Mouse (Mus musculus) hindbrain, embryonic 16.5 days (tissue): Measurements from ENCODE around the gene Pjvk. TPM values are rescaled to one million over a fixed set of nuclear protein-coding genes. Genes with fewer than 3 reads are reported as not detected.

Experiments
- ATAC-seq: fragments of 200-750 bp; cut with Nextera tagmentation; 2 replicates; pipeline ENCODE4 v1.8.0; 2017; ENCODE audit warnings: moderate TSS enrichment, moderate library complexity
- H3K27ac ChIP-seq: fragments of 300-500 bp; sonication (generic); 2 replicates; pipeline ENCODE4 v1.5.1; 2014; ENCODE audit warnings: low read depth, mild to moderate bottlenecking, control low read depth, low read length, moderate library complexity
- H3K27me3 ChIP-seq: fragments of 300-500 bp; sonication (generic); replicated peaks from 2 replicates; pipeline ENCODE4 v1.6.1; 2014; ENCODE audit warnings: low read length; ENCODE audit not compliant: control insufficient read depth, insufficient read depth
- H3K36me3 ChIP-seq: fragments of 300-500 bp; sonication (generic); 2 replicates; pipeline ENCODE4 v1.6.1; 2014; ENCODE audit warnings: mild to moderate bottlenecking, low read length, moderate library complexity, mixed read lengths; ENCODE audit not compliant: control insufficient read depth, insufficient read depth
- H3K4me1 ChIP-seq: fragments of 300-500 bp; sonication (generic); 2 replicates; pipeline ENCODE4 v1.6.1; 2014; ENCODE audit warnings: low read depth, low read length; ENCODE audit not compliant: control insufficient read depth, insufficient read depth
- H3K4me2 ChIP-seq: fragments of 300-500 bp; sonication (generic); 2 replicates; pipeline ENCODE4 v1.6.1; 2014; ENCODE audit warnings: mild to moderate bottlenecking, low read length, control low read depth, moderate library complexity
- H3K4me3 ChIP-seq: fragments of 300-500 bp; sonication (generic); 2 replicates; pipeline ENCODE4 v1.5.1; 2014; ENCODE audit warnings: mild to moderate bottlenecking, low read length, control low read depth, moderate library complexity
- H3K9ac ChIP-seq: fragments of 300-500 bp; sonication (generic); 2 replicates; pipeline ENCODE4 v1.6.1; 2014; ENCODE audit warnings: low read depth, mild to moderate bottlenecking, control low read depth, low read length, moderate library complexity
- H3K9me3 ChIP-seq: fragments of 300-500 bp; sonication (generic); 2 replicates; pipeline ENCODE4 v1.6.1; 2014; ENCODE audit warnings: mild to moderate bottlenecking, low read length, moderate library complexity; ENCODE audit not compliant: control insufficient read depth
- WGBS: fragments of 180-500 bp; shearing (Covaris S2); extraction: QIAGEN DNeasy Blood & Tissue Kit; methylation state at CpG from one replicate; pipeline ENCODE4 v1.1.7; 2014; 5-methylcytosine and 5-hydroxymethylcytosine counted together
- polyA plus RNA-seq: library from polyadenylated mRNA; unstranded; fragments of >200 nt; fragmentation: Nextera tagmentation; extraction: Ambion mirVana; gene quantifications from 2 replicates; pipeline ENCODE4 v1.2.1, GENCODE M21; 2015

Gene Pjvk
- polyA plus RNA-seq, 1 experiment from 2014 or later, result 0.83 TPM

GRCm38 (mm10) chr2:76690436-76691204 lies 42.3 kb downstream of the Pjvk start:
- Histone ChIP-seq H3K9ac (no peak overlapping the region), H3K9me3 (no peaks in the 10 kb centered on the region), H3K4me1 (no peaks in the 10 kb centered on the region), H3K36me3 (peaks cover 31% of the 10 kb centered on the region), H3K4me3 (no peak overlapping the region), H3K27me3 (no peaks in the 10 kb centered on the region), H3K4me2 (no peak overlapping the region), H3K27ac (no peak overlapping the region)
- ATAC-seq, result no peak
- 86% methylated on average over 12 of the region's 12 CpGs for WGBS

GRCm38 (mm10) chr2:76693765-76694164 lies 45.5 kb downstream of the Pjvk start:
- no peaks in the 10 kb centered on the region for H3K4me1 ChIP-seq
- no peak for ATAC-seq
- no peaks in the 10 kb centered on the region for H3K27me3 ChIP-seq
- WGBS, result 79% methylated on average over 5 of the region's 5 CpGs
- H3K9me3 ChIP-seq, result no peaks in the 10 kb centered on the region
- H3K4me2 ChIP-seq, result no peak overlapping the region
- no peak overlapping the region for H3K9ac ChIP-seq
- H3K27ac ChIP-seq, result no peak overlapping the region
- H3K36me3 ChIP-seq, result peaks cover 12% of the 10 kb centered on the region
- H3K4me3 ChIP-seq, result no peak overlapping the region

DNA sequence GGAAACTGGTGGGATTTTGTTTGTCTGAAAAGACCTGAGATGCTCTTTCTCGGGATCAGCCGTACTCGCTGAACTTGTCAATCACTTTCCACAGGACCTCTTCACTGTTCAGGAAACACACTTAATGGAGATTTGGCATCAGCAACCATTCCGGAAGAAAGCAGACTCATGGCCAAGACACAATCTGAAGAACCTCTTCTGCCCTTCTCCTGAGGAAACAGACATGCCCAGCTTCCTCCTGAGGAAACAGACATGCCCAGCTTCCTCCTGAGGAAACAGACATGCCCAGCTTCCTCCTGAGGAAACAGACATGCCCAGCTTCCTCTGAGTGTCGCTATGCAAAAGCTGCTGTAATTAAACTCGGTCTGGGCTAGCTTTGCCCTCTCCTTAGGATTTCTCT lies 47.0 kb downstream of the Pjvk start:
- Histone ChIP-seq H3K4me3 (no peak overlapping the region), H3K9ac (no peak overlapping the region), H3K4me1 (no peaks in the 10 kb centered on the region), H3K27ac (no peak overlapping the region), H3K27me3 (no peaks in the 10 kb centered on the region), H3K36me3 (peaks cover 12% of the 10 kb centered on the region), H3K4me2 (no peak overlapping the region), H3K9me3 (no peaks in the 10 kb centered on the region)
- WGBS, result 89% methylated on average over 6 of the region's 6 CpGs
- ATAC-seq, result no peak

GRCm38 (mm10) chr2:76702188-76702587 lies 53.9 kb downstream of the Pjvk start:
- no peak overlapping the region for H3K27ac ChIP-seq
- no peak overlapping the region for H3K4me2 ChIP-seq
- no peak overlapping the region for H3K9ac ChIP-seq
- H3K4me1 ChIP-seq, result no peaks in the 10 kb centered on the region
- H3K27me3 ChIP-seq, result no peaks in the 10 kb centered on the region
- H3K36me3 ChIP-seq, result no peaks in the 10 kb centered on the region
- no peaks in the 10 kb centered on the region for H3K9me3 ChIP-seq
- WGBS, result 92% methylated on average over 3 of the region's 3 CpGs
- ATAC-seq, result no peak
- no peak overlapping the region for H3K4me3 ChIP-seq

GRCm38 (mm10) chr2:76702751-76703150 lies 54.5 kb downstream of the Pjvk start:
- Histone ChIP-seq H3K4me3 (no peak overlapping the region), H3K27me3 (no peaks in the 10 kb centered on the region), H3K4me2 (no peak overlapping the region), H3K36me3 (no peaks in the 10 kb centered on the region), H3K27ac (no peak overlapping the region), H3K9ac (no peak overlapping the region), H3K9me3 (no peaks in the 10 kb centered on the region), H3K4me1 (no peaks in the 10 kb centered on the region)
- 85% methylated on average over 5 of the region's 5 CpGs for WGBS
- ATAC-seq, result no peak

GRCm38 (mm10) chr2:76705655-76706054 lies 57.4 kb downstream of the Pjvk start:
- H3K4me2 ChIP-seq, result no peak overlapping the region
- 92% methylated on average over 13 of the region's 13 CpGs for WGBS
- H3K9ac ChIP-seq, result no peak overlapping the region
- no peak for ATAC-seq
- H3K27ac ChIP-seq, result no peak overlapping the region
- H3K27me3 ChIP-seq, result no peaks in the 10 kb centered on the region
- peaks cover 12% of the 10 kb centered on the region for H3K36me3 ChIP-seq
- no peak overlapping the region for H3K4me3 ChIP-seq
- H3K4me1 ChIP-seq, result no peaks in the 10 kb centered on the region
- peaks cover 14% of the 10 kb centered on the region for H3K9me3 ChIP-seq

Other genes starting within 250 kb of the Pjvk start
- 22.8 and 27.5 TPM in 2 replicates for gene Osbpl6, start 242.0 kb upstream of the Pjvk start, polyA plus RNA-seq
- 104 and 114 TPM in 2 replicates for gene Prkra, start 461 bp upstream of the Pjvk start, polyA plus RNA-seq
- gene Fkbp7, start 24.6 kb downstream of the Pjvk start, polyA plus RNA-seq, result 12.7 and 16.3 TPM in 2 replicates
- 3.6 and 3.8 TPM in 2 replicates for gene Plekha3, start 26.8 kb downstream of the Pjvk start, polyA plus RNA-seq